Mouse (Mus musculus) forebrain, embryonic 10.5 days (tissue): ENCODE measurements around the gene Nomo1. TPM values are rescaled to one million over a fixed set of nuclear protein-coding genes. Genes with fewer than 3 reads are reported as not detected.

Experiments
- DNase-seq: peaks from one replicate; pipeline ENCODE4 v3.0.0-alpha.2; 2017; ENCODE audit warnings: low spot score; ENCODE audit errors: extremely low spot score
- H3K27ac ChIP-seq: fragments of 300-500 bp; sonication (generic); 2 replicates; pipeline ENCODE4 v1.5.1; 2016; ENCODE audit warnings: mild to moderate bottlenecking
- H3K27me3 ChIP-seq: fragments of 300-500 bp; sonication (generic); 2 replicates; pipeline ENCODE4 v1.6.1; 2016; ENCODE audit warnings: mild to moderate bottlenecking; ENCODE audit not compliant: poor library complexity, severe bottlenecking
- H3K36me3 ChIP-seq: fragments of 300-500 bp; sonication (generic); replicated peaks from 2 replicates; pipeline ENCODE4 v1.6.1; 2016; ENCODE audit warnings: mild to moderate bottlenecking, moderate library complexity
- H3K4me1 ChIP-seq: fragments of 300-500 bp; sonication (generic); 2 replicates; pipeline ENCODE4 v1.6.1; 2016
- H3K4me3 ChIP-seq: fragments of 300-500 bp; sonication (generic); 2 replicates; pipeline ENCODE4 v1.5.1; 2016; ENCODE audit warnings: mild to moderate bottlenecking, moderate library complexity
- H3K9me3 ChIP-seq: fragments of 300-500 bp; sonication (generic); 2 replicates; pipeline ENCODE4 v1.6.1; 2016; ENCODE audit warnings: mild to moderate bottlenecking, moderate library complexity
- WGBS: fragments of 180-500 bp; shearing (Covaris S2); methylation state at CpG from one replicate; pipeline ENCODE4 v1.1.7; 2016; 5-methylcytosine and 5-hydroxymethylcytosine counted together
- polyA plus RNA-seq: library from polyadenylated mRNA; unstranded; fragments of >200 nt; fragmentation: Nextera tagmentation; extraction: Ambion mirVana; gene quantifications from 2 replicates; pipeline ENCODE4 v1.2.1, GENCODE M21; 2016

Nomo1 gene
- polyA plus RNA-seq, 1 experiment from 2014 or later, result 33.7 TPM

GRCm38 (mm10) chr7:46111938-46112337 lies 78.4 kb downstream of the Nomo1 start:
- no peaks in the 10 kb centered on the region for H3K27me3 ChIP-seq
- no peak for DNase-seq
- H3K27ac ChIP-seq, result no peak overlapping the region
- WGBS, result 81% methylated on average over 6 of the region's 6 CpGs
- no peaks in the 10 kb centered on the region for H3K36me3 ChIP-seq
- H3K9me3 ChIP-seq, result peaks cover under 1% of the 10 kb centered on the region; the same call in 1 of the 2 replicates
- no peak overlapping the region for H3K4me3 ChIP-seq
- H3K4me1 ChIP-seq, result peaks cover 27% of the 10 kb centered on the region

GRCm38 (mm10) chr7:46113435-46113834 lies 79.9 kb downstream of the Nomo1 start:
- no peaks in the 10 kb centered on the region for H3K36me3 ChIP-seq
- peaks cover 3% of the 10 kb centered on the region; the same call in 1 of the 2 replicates for H3K9me3 ChIP-seq
- no peaks in the 10 kb centered on the region for H3K27me3 ChIP-seq
- no peak overlapping the region for H3K4me3 ChIP-seq
- no peak overlapping the region for H3K27ac ChIP-seq
- peaks cover 22% of the 10 kb centered on the region for H3K4me1 ChIP-seq
- no peak for DNase-seq
- WGBS, result 80% methylated on average over 3 of the region's 3 CpGs

- Histone ChIP-seq H3K27ac (no peak overlapping the region), H3K9me3 (peaks cover 3% of the 10 kb centered on the region; the same call in 1 of the 2 replicates), H3K36me3 (no peaks in the 10 kb centered on the region), H3K4me3 (no peak overlapping the region), H3K27me3 (no peaks in the 10 kb centered on the region), H3K4me1 (peaks cover 22% of the 10 kb centered on the region)
- DNase-seq, result no peak
- WGBS, result 68% methylated on average over 10 of the region's 10 CpGs
Observed at GRCm38 (mm10) chr7:46116118-46116581, 82.7 kb downstream of the Nomo1 start.

GRCm38 (mm10) chr7:46117035-46117434 lies 83.5 kb downstream of the Nomo1 start:
- Histone ChIP-seq H3K36me3 (no peaks in the 10 kb centered on the region), H3K4me1 (peaks cover 22% of the 10 kb centered on the region), H3K27me3 (no peaks in the 10 kb centered on the region), H3K9me3 (peaks cover 4% of the 10 kb centered on the region; the same call in 1 of the 2 replicates), H3K27ac (no peak overlapping the region), H3K4me3 (no peak overlapping the region)
- WGBS, result 93% methylated on average over 16 of the region's 16 CpGs
- no peak for DNase-seq

- H3K27me3 ChIP-seq, result no peaks in the 10 kb centered on the region
- H3K4me3 ChIP-seq, result no peak overlapping the region
- H3K4me1 ChIP-seq, result peaks cover 9% of the 10 kb centered on the region
- no peak overlapping the region for H3K27ac ChIP-seq
- H3K9me3 ChIP-seq, result peaks cover 4% of the 10 kb centered on the region; the same call in 1 of the 2 replicates
- WGBS, result 74% methylated on average over 4 of the region's 4 CpGs
- DNase-seq, result no peak
- H3K36me3 ChIP-seq, result no peaks in the 10 kb centered on the region
Observed at GRCm38 (mm10) chr7:46122964-46123363, 89.5 kb downstream of the Nomo1 start.

GRCm38 (mm10) chr7:46124460-46124859 lies 91.0 kb downstream of the Nomo1 start:
- H3K36me3 ChIP-seq, result no peaks in the 10 kb centered on the region
- H3K4me3 ChIP-seq, result no peak overlapping the region
- peaks cover 12% of the 10 kb centered on the region for H3K4me1 ChIP-seq
- H3K9me3 ChIP-seq, result peaks cover 4% of the 10 kb centered on the region; the same call in 1 of the 2 replicates
- 0 out of 2 replicates have a peak overlapping the region, but pooled peaks have one; percentile 25 for H3K27ac ChIP-seq
- no peak for DNase-seq
- 83% methylated on average over 6 of the region's 6 CpGs for WGBS
- no peaks in the 10 kb centered on the region for H3K27me3 ChIP-seq

- no peaks in the 10 kb centered on the region for H3K36me3 ChIP-seq
- peaks cover 17% of the 10 kb centered on the region for H3K4me1 ChIP-seq
- no peak overlapping the region for H3K27ac ChIP-seq
- peaks cover 4% of the 10 kb centered on the region; the same call in 1 of the 2 replicates for H3K9me3 ChIP-seq
- no peak for DNase-seq
- H3K4me3 ChIP-seq, result no peak overlapping the region
- 94% methylated on average over 11 of the region's 11 CpGs for WGBS
- H3K27me3 ChIP-seq, result no peaks in the 10 kb centered on the region
Observed at GRCm38 (mm10) chr7:46125340-46125739, 91.8 kb downstream of the Nomo1 start.

- H3K27me3 ChIP-seq, result peaks cover 18% of the 10 kb centered on the region
- no peak overlapping the region for H3K4me3 ChIP-seq
- H3K9me3 ChIP-seq, result no peaks in the 10 kb centered on the region
- no peak overlapping the region for H3K27ac ChIP-seq
- no peaks in the 10 kb centered on the region for H3K36me3 ChIP-seq
- DNase-seq, result no peak
- 75% methylated on average over 7 of the region's 7 CpGs for WGBS
- peaks cover 28% of the 10 kb centered on the region for H3K4me1 ChIP-seq
Observed at GRCm38 (mm10) chr7:46128196-46128595, 94.7 kb downstream of the Nomo1 start.

GRCm38 (mm10) chr7:46129463-46130179 lies 96.1 kb downstream of the Nomo1 start:
- H3K4me3 ChIP-seq, result no peak overlapping the region
- H3K27ac ChIP-seq, result no peak overlapping the region
- H3K27me3 ChIP-seq, result peaks cover 30% of the 10 kb centered on the region
- H3K4me1 ChIP-seq, result peaks cover 39% of the 10 kb centered on the region
- no peaks in the 10 kb centered on the region for H3K9me3 ChIP-seq
- no peak for DNase-seq
- 65% methylated on average over 7 of the region's 7 CpGs for WGBS
- no peaks in the 10 kb centered on the region for H3K36me3 ChIP-seq

- Histone ChIP-seq H3K27me3 (peaks cover 30% of the 10 kb centered on the region), H3K9me3 (no peaks in the 10 kb centered on the region), H3K27ac (no peak overlapping the region), H3K36me3 (no peaks in the 10 kb centered on the region), H3K4me1 (peaks cover 41% of the 10 kb centered on the region), H3K4me3 (no peak overlapping the region)
- DNase-seq, result no peak
- 77% methylated on average over 7 of the region's 7 CpGs for WGBS
Observed at GRCm38 (mm10) chr7:46130723-46131122, 97.2 kb downstream of the Nomo1 start.

- 16% methylated on average over 3 of the region's 3 CpGs for WGBS
- peaks cover 41% of the 10 kb centered on the region for H3K4me1 ChIP-seq
- H3K27me3 ChIP-seq, result peaks cover 30% of the 10 kb centered on the region
- no peak overlapping the region for H3K27ac ChIP-seq
- no peak for DNase-seq
- no peak overlapping the region for H3K4me3 ChIP-seq
- no peaks in the 10 kb centered on the region for H3K36me3 ChIP-seq
- H3K9me3 ChIP-seq, result no peaks in the 10 kb centered on the region
Observed at GRCm38 (mm10) chr7:46131266-46131665, 97.8 kb downstream of the Nomo1 start.

GRCm38 (mm10) chr7:46131806-46132205 lies 98.3 kb downstream of the Nomo1 start:
- Histone ChIP-seq H3K36me3 (no peaks in the 10 kb centered on the region), H3K4me1 (peaks cover 41% of the 10 kb centered on the region), H3K4me3 (no peak overlapping the region), H3K9me3 (no peaks in the 10 kb centered on the region), H3K27ac (no peak overlapping the region), H3K27me3 (peaks cover 30% of the 10 kb centered on the region)
- WGBS, result 82% methylated on average over 8 of the region's 8 CpGs
- DNase-seq, result no peak

GRCm38 (mm10) chr7:46132229-46132628 lies 98.7 kb downstream of the Nomo1 start:
- Histone ChIP-seq H3K27me3 (peaks cover 30% of the 10 kb centered on the region), H3K4me3 (no peak overlapping the region), H3K4me1 (peaks cover 41% of the 10 kb centered on the region), H3K36me3 (no peaks in the 10 kb centered on the region), H3K9me3 (no peaks in the 10 kb centered on the region), H3K27ac (no peak overlapping the region)
- no peak for DNase-seq
- WGBS, result 87% methylated on average over 12 of the region's 12 CpGs
